Mouse (Mus musculus) frontal cortex, postnatal 25 days (tissue): ENCODE measurements around the gene Acot8.

Experiments
- DNase-seq, 2 experiments: peaks; one replicate each; pipeline ENCODE4 v3.0.0; 2022; ENCODE audit warnings: low spot score in 2 of 2

Gene Acot8

GRCm38 (mm10) chr2:164804533-164805331 lies at the start of gene Acot8, which contains the start of gene Zswim3:
TSS of gene Acot8 (minus strand) at chr2:164804882.
TSS of gene Zswim3 (plus strand) at chr2:164805098.
- DNase-seq: peak; percentile 99 to 100

- DNase-seq: no peak
Measured at GRCm38 (mm10) chr2:164850061-164850460, 45.4 kb upstream of the Acot8 start.

- no peak for DNase-seq
Measured at GRCm38 (mm10) chr2:164845782-164846181, 41.1 kb upstream of the Acot8 start.

- no peak for DNase-seq
Measured at GRCm38 (mm10) chr2:164835164-164835563, 30.5 kb upstream of the Acot8 start.

- no peak for DNase-seq
Measured at GRCm38 (mm10) chr2:164834531-164834930, 29.8 kb upstream of the Acot8 start.

GRCm38 (mm10) chr2:164833314-164833959 lies 28.8 kb upstream of the Acot8 start, which contains the start of gene Neurl2:
TSS of gene Neurl2 (minus strand) at chr2:164833456.
- peak; percentile 91 to 93 for DNase-seq

GRCm38 (mm10) chr2:164832748-164833301 lies 28.1 kb upstream of the Acot8 start, which contains the start of gene Ctsa:
TSS of gene Ctsa (plus strand) at chr2:164832873.
- DNase-seq: peak; percentile 70 to 73

GRCm38 (mm10) chr2:164832032-164832747 lies 27.5 kb upstream of the Acot8 start:
- DNase-seq: no peak

- DNase-seq: no peak
Measured at GRCm38 (mm10) chr2:164831029-164831428, 26.3 kb upstream of the Acot8 start.

- DNase-seq: no peak
Measured at GRCm38 (mm10) chr2:164829090-164829489, 24.4 kb upstream of the Acot8 start.

GRCm38 (mm10) chr2:164828437-164828836 lies 23.8 kb upstream of the Acot8 start, which contains the start of gene Spata25:
TSS of gene Spata25 (minus strand) at chr2:164828537.
- no peak for DNase-seq

- DNase-seq: no peak
Measured at GRCm38 (mm10) chr2:164827146-164827850, 22.6 kb upstream of the Acot8 start.

GRCm38 (mm10) chr2:164825521-164825920 lies 20.8 kb upstream of the Acot8 start:
- no peak for DNase-seq

- DNase-seq: no peak
Measured at GRCm38 (mm10) chr2:164823969-164824368, 19.3 kb upstream of the Acot8 start.

- no peak for DNase-seq
Measured at GRCm38 (mm10) chr2:164823181-164823585, 18.5 kb upstream of the Acot8 start.

GRCm38 (mm10) chr2:164822636-164823165 lies 18.0 kb upstream of the Acot8 start, which contains the start of gene Zswim1:
TSS of gene Zswim1 (plus strand) at chr2:164822686.
- peak; percentile 100 for DNase-seq

GRCm38 (mm10) chr2:164821060-164821459 lies 16.4 kb upstream of the Acot8 start:
- no peak for DNase-seq

GRCm38 (mm10) chr2:164817703-164818102 lies 13.0 kb upstream of the Acot8 start:
- DNase-seq: no peak

GRCm38 (mm10) chr2:164817206-164817605 lies 12.5 kb upstream of the Acot8 start:
- DNase-seq: no peak

GRCm38 (mm10) chr2:164815821-164816220 lies 11.1 kb upstream of the Acot8 start:
- no peak for DNase-seq

- no peak for DNase-seq
Measured at GRCm38 (mm10) chr2:164815348-164815747, 10.7 kb upstream of the Acot8 start.
